Mouse (Mus musculus) hindbrain, embryonic 11.5 days (tissue): Measurements from ENCODE around the gene Ankrd33b. TPM values are rescaled to one million over a fixed set of nuclear protein-coding genes. Genes with fewer than 3 reads are reported as not detected.

Experiments
- ATAC-seq: fragments of 200-750 bp; cut with Nextera tagmentation; 2 replicates; pipeline ENCODE4 v1.8.0; 2017; ENCODE audit warnings: mild to moderate bottlenecking, moderate TSS enrichment, moderate library complexity; ENCODE audit not compliant: low FRiP score
- DNase-seq: peaks from one replicate; pipeline ENCODE4 v3.0.0-alpha.2; 2015; ENCODE audit warnings: low spot score
- H3K27ac ChIP-seq: fragments of 300-500 bp; sonication (generic); 2 replicates; pipeline ENCODE4 v1.5.1; 2014; ENCODE audit warnings: mild to moderate bottlenecking, low read depth, low read length
- H3K27me3 ChIP-seq: fragments of 300-500 bp; sonication (generic); 2 replicates; pipeline ENCODE4 v1.6.1; 2014; ENCODE audit warnings: mild to moderate bottlenecking, low read length, moderate library complexity, mixed read lengths; ENCODE audit not compliant: control insufficient read depth, insufficient read depth
- H3K36me3 ChIP-seq: fragments of 300-500 bp; sonication (generic); 2 replicates; pipeline ENCODE4 v1.6.1; 2014; ENCODE audit warnings: mild to moderate bottlenecking, low read length, moderate library complexity, mixed read lengths; ENCODE audit not compliant: control insufficient read depth, insufficient read depth
- H3K4me1 ChIP-seq: fragments of 300-500 bp; sonication (generic); replicated peaks from 2 replicates; pipeline ENCODE4 v1.6.1; 2014; ENCODE audit warnings: low read length, mixed read lengths; ENCODE audit not compliant: control insufficient read depth, insufficient read depth
- H3K4me2 ChIP-seq: fragments of 300-500 bp; sonication (generic); replicated peaks from 2 replicates; pipeline ENCODE4 v1.6.1; 2014; ENCODE audit warnings: mild to moderate bottlenecking, low read depth, low read length
- H3K4me3 ChIP-seq: fragments of 300-500 bp; sonication (generic); 2 replicates; pipeline ENCODE4 v1.5.1; 2014; ENCODE audit warnings: low read depth, low read length
- H3K9ac ChIP-seq: fragments of 300-500 bp; sonication (generic); 2 replicates; pipeline ENCODE4 v1.6.1; 2014; ENCODE audit warnings: low read depth, low read length
- H3K9me3 ChIP-seq: fragments of 300-500 bp; sonication (generic); 2 replicates; pipeline ENCODE4 v1.6.1; 2016; ENCODE audit warnings: low read length; ENCODE audit not compliant: control insufficient read depth
- WGBS: fragments of 180-500 bp; shearing (Covaris S2); extraction: QIAGEN DNeasy Blood & Tissue Kit; methylation state at CpG from one replicate; pipeline ENCODE4 v1.1.7; 2014; 5-methylcytosine and 5-hydroxymethylcytosine counted together
- polyA plus RNA-seq: library from polyadenylated mRNA; unstranded; fragments of >200 nt; fragmentation: Nextera tagmentation; extraction: Ambion mirVana; gene quantifications from 2 replicates; pipeline ENCODE4 v1.2.1, GENCODE M21; 2014

Gene Ankrd33b
- polyA plus RNA-seq, 1 experiment from 2014 or later: 0.31 TPM

DNA sequence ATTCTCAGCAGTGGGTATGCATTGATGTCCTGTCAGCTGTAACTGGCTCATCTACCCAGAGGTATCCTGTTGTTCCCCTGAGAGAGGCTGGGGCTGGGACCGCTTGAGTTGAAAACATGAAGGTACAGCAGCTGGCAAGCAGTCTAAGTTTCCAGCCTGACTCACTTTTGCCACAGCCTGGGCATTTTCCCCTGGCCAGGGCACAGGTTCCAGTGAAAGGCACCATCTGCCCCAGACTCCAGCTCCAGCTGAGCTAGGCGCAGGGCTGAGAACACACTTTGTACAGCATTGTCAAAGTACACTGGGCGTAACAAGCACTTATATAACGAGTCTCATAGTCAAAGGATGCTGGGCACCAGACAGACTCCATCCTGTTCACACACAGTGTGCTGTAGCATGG, 113.6 kb downstream of the Ankrd33b start:
- Histone ChIP-seq H3K4me2 (no peak overlapping the region), H3K9me3 (no peaks in the 10 kb centered on the region), H3K9ac (no peak overlapping the region), H3K27me3 (no peaks in the 10 kb centered on the region), H3K36me3 (no peaks in the 10 kb centered on the region), H3K27ac (no peak overlapping the region), H3K4me1 (no peaks in the 10 kb centered on the region), H3K4me3 (no peak overlapping the region)
- ATAC-seq: no peak
- 84% methylated on average over 4 of the region's 4 CpGs for WGBS
- no peak for DNase-seq

GRCm38 (mm10) chr15:31253380-31253779, 114.1 kb downstream of the Ankrd33b start:
- 68% methylated on average over 8 of the region's 8 CpGs for WGBS
- Histone ChIP-seq H3K27me3 (no peaks in the 10 kb centered on the region), H3K9ac (no peak overlapping the region), H3K4me3 (no peak overlapping the region), H3K4me1 (no peaks in the 10 kb centered on the region), H3K36me3 (no peaks in the 10 kb centered on the region), H3K27ac (no peak overlapping the region), H3K4me2 (no peak overlapping the region), H3K9me3 (no peaks in the 10 kb centered on the region)
- DNase-seq (no peak), ATAC-seq (no peak)

DNA sequence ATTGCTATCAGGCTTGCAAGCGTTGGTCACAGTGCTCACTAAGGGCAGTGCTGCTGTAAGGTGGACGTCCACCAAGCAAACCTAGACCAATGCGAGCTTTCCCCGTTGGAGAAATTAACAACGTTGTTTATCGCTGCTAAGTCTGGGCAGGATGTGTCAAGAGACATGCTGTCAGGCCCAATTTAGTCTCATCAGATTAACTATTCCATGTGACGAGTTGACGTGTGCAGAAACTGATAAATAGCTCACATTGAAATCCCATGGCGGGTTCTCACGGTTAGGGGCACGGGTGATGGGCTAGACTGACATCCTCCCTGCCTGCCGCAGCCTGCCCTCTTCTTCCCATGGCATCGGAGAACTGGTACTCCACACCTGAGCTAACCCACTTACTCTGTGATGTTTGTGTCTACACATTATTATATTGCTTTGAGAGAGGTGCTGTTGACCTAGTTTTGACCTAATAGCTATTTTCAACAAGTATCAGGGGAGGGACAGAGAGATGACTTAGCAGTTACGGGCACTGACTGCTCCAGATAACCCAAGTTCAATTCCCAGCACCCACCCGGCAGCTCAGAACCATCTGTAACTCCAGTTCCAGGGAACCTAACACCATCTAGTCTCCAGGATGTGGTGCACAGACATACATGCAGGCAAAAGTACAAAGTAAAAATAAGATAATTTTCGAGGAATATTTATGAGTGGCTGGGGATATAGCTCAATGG, 114.8 kb downstream of the Ankrd33b start:
- ATAC-seq (no peak), DNase-seq (no peak)
- Histone ChIP-seq H3K9me3 (no peaks in the 10 kb centered on the region), H3K9ac (no peak overlapping the region), H3K4me1 (no peaks in the 10 kb centered on the region), H3K36me3 (no peaks in the 10 kb centered on the region), H3K27me3 (no peaks in the 10 kb centered on the region), H3K4me3 (no peak overlapping the region), H3K4me2 (no peak overlapping the region), H3K27ac (no peak overlapping the region)
- 87% methylated on average over 16 of the region's 16 CpGs for WGBS

GRCm38 (mm10) chr15:31251189-31251588, 116.3 kb downstream of the Ankrd33b start:
- Histone ChIP-seq H3K4me3 (no peak overlapping the region), H3K36me3 (no peaks in the 10 kb centered on the region), H3K9me3 (no peaks in the 10 kb centered on the region), H3K27me3 (no peaks in the 10 kb centered on the region), H3K4me1 (no peaks in the 10 kb centered on the region), H3K27ac (no peak overlapping the region), H3K9ac (no peak overlapping the region), H3K4me2 (no peak overlapping the region)
- ATAC-seq: no peak
- 94% methylated on average over 6 of the region's 6 CpGs for WGBS
- no peak for DNase-seq

DNA sequence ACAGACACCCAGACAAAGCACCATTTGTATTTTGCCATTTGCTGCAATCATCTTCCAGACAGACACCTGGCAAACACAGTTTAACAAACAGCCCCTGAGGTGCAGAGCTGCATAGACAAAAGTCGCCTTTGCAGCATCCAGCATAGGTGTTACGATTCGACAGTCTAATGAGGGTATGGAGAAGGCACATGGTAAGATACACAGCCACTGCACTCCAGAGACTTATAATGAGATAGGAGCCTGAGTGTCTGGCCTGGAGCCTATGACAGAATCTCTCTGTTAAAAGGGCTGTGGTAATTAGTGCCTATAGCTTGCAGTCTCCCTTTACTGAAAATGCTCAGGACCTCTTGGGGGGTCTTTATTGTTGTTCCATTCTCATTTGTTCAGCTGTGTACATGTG, 116.8 kb downstream of the Ankrd33b start:
- ATAC-seq: no peak
- H3K27ac ChIP-seq: no peak overlapping the region
- no peak overlapping the region for H3K9ac ChIP-seq

DNA sequence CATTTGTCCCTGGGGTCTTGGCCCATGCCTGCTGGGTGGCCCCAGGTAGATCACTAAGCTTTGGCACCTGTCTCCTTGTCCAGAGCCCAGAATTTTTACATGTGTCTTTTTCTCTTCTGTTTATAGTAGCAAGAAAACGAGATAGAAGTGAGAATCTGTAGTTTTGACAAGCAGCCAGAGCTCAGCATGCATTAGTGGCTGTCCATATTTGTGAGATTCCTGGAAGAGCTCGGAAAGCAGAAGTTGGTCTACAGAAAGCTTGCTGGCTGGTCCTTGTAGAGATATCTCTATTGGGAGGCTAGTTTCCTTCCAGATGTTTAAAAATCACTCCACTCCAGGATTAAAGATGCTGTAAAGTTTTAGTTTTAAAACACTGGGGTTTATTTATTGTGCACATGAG, 117.5 kb downstream of the Ankrd33b start:
- no peak overlapping the region for H3K27ac ChIP-seq
- H3K4me1 ChIP-seq: no peaks in the 10 kb centered on the region
- 74% methylated on average over 2 of the region's 2 CpGs for WGBS
- no peak overlapping the region for H3K9ac ChIP-seq
- no peak for DNase-seq
- no peak overlapping the region for H3K4me2 ChIP-seq
- H3K9me3 ChIP-seq: no peaks in the 10 kb centered on the region
- no peak overlapping the region for H3K4me3 ChIP-seq
- H3K27me3 ChIP-seq: no peaks in the 10 kb centered on the region
- H3K36me3 ChIP-seq: no peaks in the 10 kb centered on the region
- no peak for ATAC-seq

More for the DNA sequence above, 116.8 kb downstream of the Ankrd33b start:
- no peaks in the 10 kb centered on the region for H3K9me3 ChIP-seq
- no peaks in the 10 kb centered on the region for H3K36me3 ChIP-seq
- 76% methylated on average over 3 of the region's 3 CpGs for WGBS
- H3K4me2 ChIP-seq: no peak overlapping the region
- H3K27me3 ChIP-seq: no peaks in the 10 kb centered on the region
- no peak for DNase-seq
- H3K4me1 ChIP-seq: no peaks in the 10 kb centered on the region
- no peak overlapping the region for H3K4me3 ChIP-seq

GRCm38 (mm10) chr15:31248882-31249281, 118.6 kb downstream of the Ankrd33b start:
- H3K4me3 ChIP-seq: no peak overlapping the region
- DNase-seq (no peak), ATAC-seq (no peak)
- H3K9me3 ChIP-seq: no peaks in the 10 kb centered on the region
- no peaks in the 10 kb centered on the region for H3K4me1 ChIP-seq
- H3K9ac ChIP-seq: no peak overlapping the region
- 66% methylated on average over 7 of the region's 7 CpGs for WGBS
- H3K27me3 ChIP-seq: no peaks in the 10 kb centered on the region
- H3K27ac ChIP-seq: no peak overlapping the region
- H3K4me2 ChIP-seq: no peak overlapping the region
- no peaks in the 10 kb centered on the region for H3K36me3 ChIP-seq

DNA sequence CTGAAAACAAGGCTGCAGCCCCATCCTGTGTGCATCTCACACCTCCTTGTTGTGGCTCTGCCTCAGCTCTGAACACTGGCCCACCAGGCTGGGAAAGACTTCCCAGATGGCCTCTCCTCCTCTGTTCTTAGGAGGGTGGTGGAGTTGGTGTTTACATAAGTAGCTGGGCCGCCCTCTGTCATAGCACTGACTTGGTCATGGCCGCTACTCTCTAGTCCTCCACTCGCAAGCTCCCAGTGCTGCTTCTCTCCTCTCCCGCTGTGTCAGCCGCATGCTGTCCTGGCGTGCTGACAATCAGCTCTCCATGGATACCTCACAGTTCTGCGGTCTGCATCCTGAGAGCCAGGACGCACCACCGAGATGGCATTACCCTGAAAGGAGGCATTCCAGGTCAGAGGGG, 120.5 kb downstream of the Ankrd33b start:
- WGBS: 50% methylated on average over 9 of the region's 9 CpGs
- Histone ChIP-seq H3K27me3 (no peaks in the 10 kb centered on the region), H3K4me3 (no peak overlapping the region), H3K36me3 (no peaks in the 10 kb centered on the region), H3K27ac (no peak overlapping the region), H3K4me2 (no peak overlapping the region), H3K4me1 (no peaks in the 10 kb centered on the region), H3K9me3 (no peaks in the 10 kb centered on the region), H3K9ac (no peak overlapping the region)
- no peak for ATAC-seq
- no peak for DNase-seq

DNA sequence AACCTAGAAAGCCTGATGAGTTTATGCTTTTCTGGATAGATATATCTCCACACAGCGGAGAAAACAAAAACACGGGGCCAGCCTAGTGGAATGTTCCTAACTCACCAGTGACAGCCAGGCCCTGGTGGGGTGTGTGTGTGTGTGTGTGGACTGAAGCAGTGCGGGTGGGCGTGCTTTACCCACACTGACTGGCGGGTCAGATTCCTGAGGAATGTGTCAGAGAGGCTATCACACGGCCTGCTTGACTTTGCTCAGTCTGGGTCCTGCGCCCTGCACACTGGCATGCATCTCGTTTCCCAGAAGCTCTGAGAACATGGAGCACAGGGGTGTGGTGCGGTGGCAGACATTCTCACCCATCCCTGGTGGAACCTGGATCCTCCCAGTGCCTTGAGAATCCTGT, 121.6 kb downstream of the Ankrd33b start:
- Histone ChIP-seq H3K4me1 (no peaks in the 10 kb centered on the region), H3K4me3 (no peak overlapping the region), H3K36me3 (no peaks in the 10 kb centered on the region), H3K9me3 (no peaks in the 10 kb centered on the region), H3K27ac (no peak overlapping the region), H3K4me2 (no peak overlapping the region), H3K9ac (no peak overlapping the region), H3K27me3 (no peaks in the 10 kb centered on the region)
- WGBS: 75% methylated on average over 9 of the region's 9 CpGs
- ATAC-seq: no peak
- DNase-seq: no peak
